Mouse (Mus musculus) midbrain, embryonic 15.5 days (tissue): Measurements from ENCODE around the gene Dnmbp. TPM values are rescaled to one million over a fixed set of nuclear protein-coding genes. Genes with fewer than 3 reads are reported as not detected.

Experiments used
- ATAC-seq: fragments of 200-750 bp; cut with Nextera tagmentation; replicated peaks from 2 replicates; pipeline ENCODE4 v1.8.0; 2017; ENCODE audit warnings: moderate TSS enrichment
- H3K27ac ChIP-seq: fragments of 300-500 bp; sonication (generic); 2 replicates; pipeline ENCODE4 v1.5.1; 2015; ENCODE audit warnings: mild to moderate bottlenecking, inconsistent platforms
- H3K27me3 ChIP-seq: fragments of 300-500 bp; sonication (generic); replicated peaks from 2 replicates; pipeline ENCODE4 v1.6.1; 2015; ENCODE audit warnings: inconsistent platforms
- H3K36me3 ChIP-seq: fragments of 300-500 bp; sonication (generic); replicated peaks from 2 replicates; pipeline ENCODE4 v1.6.1; 2015; ENCODE audit warnings: inconsistent platforms
- H3K4me1 ChIP-seq: fragments of 300-500 bp; sonication (generic); 2 replicates; pipeline ENCODE4 v1.6.1; 2015; ENCODE audit warnings: inconsistent platforms
- H3K4me2 ChIP-seq: fragments of 300-500 bp; sonication (generic); 2 replicates; pipeline ENCODE4 v1.6.1; 2015; ENCODE audit warnings: inconsistent platforms, mild to moderate bottlenecking, moderate library complexity
- H3K4me3 ChIP-seq: fragments of 300-500 bp; sonication (generic); 2 replicates; pipeline ENCODE4 v1.5.1; 2015; ENCODE audit warnings: mild to moderate bottlenecking, inconsistent platforms
- H3K9ac ChIP-seq: fragments of 300-500 bp; sonication (generic); 2 replicates; pipeline ENCODE4 v1.6.1; 2015; ENCODE audit warnings: mild to moderate bottlenecking, inconsistent platforms
- H3K9me3 ChIP-seq: fragments of 300-500 bp; sonication (generic); 2 replicates; pipeline ENCODE4 v1.6.1; 2016; ENCODE audit warnings: inconsistent platforms
- WGBS: fragments of 180-500 bp; shearing (Covaris S2); methylation state at CpG from one replicate; pipeline ENCODE4 v1.1.7; 2015; ENCODE audit warnings: mixed read lengths; 5-methylcytosine and 5-hydroxymethylcytosine counted together
- polyA plus RNA-seq: library from polyadenylated mRNA; unstranded; fragments of >200 nt; fragmentation: Nextera tagmentation; extraction: Ambion mirVana; gene quantifications from 2 replicates; pipeline ENCODE4 v1.2.1, GENCODE M21; 2015

Gene Dnmbp
- polyA plus RNA-seq, 1 experiment from 2014 or later, result 8.1 TPM

DNA sequence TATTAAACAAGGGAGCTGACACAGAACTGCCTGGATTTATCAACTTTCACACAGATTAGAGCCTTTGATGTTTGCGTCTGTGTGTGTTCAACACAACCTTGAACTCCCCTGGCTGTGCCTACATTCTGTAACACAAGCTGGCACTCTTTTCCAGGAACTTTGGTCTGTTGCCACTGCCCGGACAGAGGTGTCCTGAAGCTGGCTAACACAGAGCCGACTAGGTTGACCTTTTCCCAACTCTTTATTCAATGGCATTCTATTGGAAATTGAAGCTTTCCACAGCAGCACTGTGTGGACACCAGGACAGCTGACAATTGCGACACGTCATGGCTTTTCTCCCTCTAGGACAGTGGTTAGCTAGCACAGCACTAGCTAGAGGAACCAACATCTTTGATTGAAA is 142.8 kb downstream of the Dnmbp start:
- Histone ChIP-seq H3K9ac (no peak overlapping the region), H3K9me3 (no peaks in the 10 kb centered on the region), H3K36me3 (no peaks in the 10 kb centered on the region), H3K4me2 (no peak overlapping the region), H3K27ac (no peak overlapping the region), H3K4me3 (no peak overlapping the region), H3K4me1 (no peaks in the 10 kb centered on the region), H3K27me3 (no peaks in the 10 kb centered on the region)
- 73% methylated on average over 5 of the region's 5 CpGs for WGBS
- no peak for ATAC-seq

Other genes with a start within 250 kb of the Dnmbp start
- gene Cutc, start 187.2 kb downstream of the Dnmbp start, polyA plus RNA-seq, result 6.9 and 7.4 TPM in 2 replicates
- gene Cox15, start 187.2 kb downstream of the Dnmbp start, polyA plus RNA-seq, result 12.8 and 14.2 TPM in 2 replicates
- 0.04 and 0.06 TPM in 2 replicates for gene Abcc2, start 158.0 kb downstream of the Dnmbp start, polyA plus RNA-seq
- 0.26 and 0.41 TPM in 2 replicates for gene Cpn1, start 46.4 kb upstream of the Dnmbp start, polyA plus RNA-seq
- gene Cyp2c23, start 89.0 kb upstream of the Dnmbp start, polyA plus RNA-seq, result not detected in 2 replicates
- 22.6 and 23.3 TPM in 2 replicates for gene Erlin1, start 129.6 kb upstream of the Dnmbp start, polyA plus RNA-seq
- 61.7 and 68.0 TPM in 2 replicates for gene Chuk, start 167.3 kb upstream of the Dnmbp start, polyA plus RNA-seq
- 29.6 and 37.4 TPM in 2 replicates for gene Cwf19l1, start 195.7 kb upstream of the Dnmbp start, polyA plus RNA-seq
- gene Bloc1s2, start 206.3 kb upstream of the Dnmbp start, polyA plus RNA-seq, result 143 and 159 TPM in 2 replicates